Mouse (Mus musculus): ENCODE measurements around the gene Sspn.

DNA sequence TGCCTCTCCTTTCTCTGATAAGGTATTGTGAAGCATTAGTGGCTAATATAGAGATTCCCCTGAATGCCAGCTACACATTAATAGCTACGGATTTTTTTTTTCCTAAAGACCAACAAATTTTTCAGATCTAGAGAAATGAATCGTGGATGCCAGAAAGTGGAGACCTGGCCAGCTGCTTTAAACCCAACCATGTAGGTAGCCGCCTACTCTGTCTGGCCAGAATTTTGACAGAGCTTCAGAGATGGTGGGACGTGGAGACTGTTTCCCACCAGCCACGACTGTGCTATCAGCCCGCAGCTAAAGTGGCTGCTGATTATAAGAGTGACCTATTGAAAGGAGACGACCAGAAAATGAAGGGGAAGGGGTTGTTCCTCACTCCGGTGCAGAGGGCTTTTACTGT is 36.3 kb downstream of the Sspn start:
- TF ChIP-seq SMC3 (IDR thresholded peaks at IDR 0.05; ENCODE audit: low read depth, low read length) (no peak), E2F4 (IDR thresholded peaks at IDR 0.05; ENCODE audit: insufficient replicate concordance, low read depth, low read length) (no peak), EP300 (IDR thresholded peaks at IDR 0.05; ENCODE audit: low read length) (no peak), POLR2A (IDR thresholded peaks at IDR 0.05; ENCODE audit: low read depth, low read length) (no peak), CTCF (conservative IDR thresholded peaks at IDR 0.05 in 1 of 2, IDR thresholded peaks at IDR 0.05 in 1 of 2; ENCODE audit: low read depth in 2 of 2, low read length in 2 of 2) (no peak), TBP (conservative IDR thresholded peaks at IDR 0.05; ENCODE audit: low read depth, low read length) (no peak)

All from CH12.LX (cell line).